Mouse (Mus musculus): ENCODE measurements around the gene Ece2. TPM values are rescaled to one million over a fixed set of nuclear protein-coding genes. Genes with fewer than 3 reads are reported as not detected.

The Ece2 gene
- polyA plus RNA-seq (2016; fragmentation: Nextera tagmentation; extraction: Ambion mirVana) = 6.9 and 8.0 TPM in 2 replicates

GRCm38 (mm10) chr16:20629731-20630634 is at the start of gene Ece2:
Gene Ece2 (plus strand): TSS chr16:20629828.
- peak within 1 kb of the TSS; percentile 80 for H3K9ac ChIP-seq
- peak; percentile 70 for ATAC-seq (ENCODE audit: low FRiP score, low read depth)
- WGBS = 8% methylated on average over 51 of the region's 54 CpGs

GRCm38 (mm10) chr16:20589366-20589938 is 40.2 kb upstream of the Ece2 start, which contains the start of gene Vwa5b2:
Gene Vwa5b2 (plus strand): TSS chr16:20589471.
- Histone ChIP-seq H3K27ac (no peak within 1 kb of the TSS), H3K36me3 (no peaks in the 10 kb centered on the region), H3K4me2 (replicated peaks) (peak within 1 kb of the TSS; percentile 92), H3K4me1 (peaks cover 21% of the 10 kb centered on the region), H3K9ac (peak within 1 kb of the TSS; percentile 59), H3K4me3 (peak within 1 kb of the TSS; percentile 49), H3K27me3 (replicated peaks) (peaks cover 58% of the 10 kb centered on the region), H3K9me3 (no peaks in the 10 kb centered on the region)
- under 1% methylated on average over 24 of the region's 24 CpGs for WGBS
- ATAC-seq (ENCODE audit: low FRiP score, low read depth) = peak; percentile 74

More at GRCm38 (mm10) chr16:20629731-20630634, at the start of gene Ece2:
- Histone ChIP-seq H3K27ac (no peak within 1 kb of the TSS), H3K4me2 (replicated peaks) (peak within 1 kb of the TSS; percentile 96), H3K9me3 (no peaks in the 10 kb centered on the region), H3K4me1 (0 out of 2 replicates have a peak, but pooled peaks cover 2% of the 10 kb centered on the region), H3K36me3 (no peaks in the 10 kb centered on the region), H3K4me3 (peak within 1 kb of the TSS; percentile 54), H3K27me3 (replicated peaks) (no peaks in the 10 kb centered on the region)

GRCm38 (mm10) chr16:20589939-20590679 is 39.5 kb upstream of the Ece2 start:
- H3K4me1 ChIP-seq = peaks cover 21% of the 10 kb centered on the region
- peak; percentile 89 for ATAC-seq (ENCODE audit: low FRiP score, low read depth)
- peak overlapping the region; percentile 59 for H3K9ac ChIP-seq
- H3K27ac ChIP-seq = no peak overlapping the region
- under 1% methylated on average over 38 of the region's 39 CpGs for WGBS
- no peaks in the 10 kb centered on the region for H3K36me3 ChIP-seq
- H3K27me3 ChIP-seq (replicated peaks) = peaks cover 61% of the 10 kb centered on the region
- peak overlapping the region; percentile 92 for H3K4me2 ChIP-seq (replicated peaks)
- peak overlapping the region; percentile 49 for H3K4me3 ChIP-seq
- H3K9me3 ChIP-seq = no peaks in the 10 kb centered on the region

- peaks cover 63% of the 10 kb centered on the region for H3K27me3 ChIP-seq (replicated peaks)
- no peaks in the 10 kb centered on the region for H3K36me3 ChIP-seq
- H3K27ac ChIP-seq = no peak overlapping the region
- H3K9me3 ChIP-seq = no peaks in the 10 kb centered on the region
- peak overlapping the region; percentile 49 for H3K4me3 ChIP-seq
- whole genome bisulfite sequencing = 2% methylated on average over 17 of the region's 17 CpGs
- no peak; the same call in 1 of the 2 replicates for ATAC-seq (ENCODE audit: low FRiP score, low read depth)
- peak overlapping the region; percentile 92 for H3K4me2 ChIP-seq (replicated peaks)
- 0 out of 2 replicates have a peak overlapping the region, but pooled peaks have one; percentile 59 for H3K9ac ChIP-seq
- H3K4me1 ChIP-seq = peaks cover 21% of the 10 kb centered on the region
These were observed 39.0 kb upstream of the Ece2 start for GRCm38 (mm10) chr16:20590680-20591038.

GRCm38 (mm10) chr16:20591076-20591705 is 38.4 kb upstream of the Ece2 start:
- H3K4me2 ChIP-seq (replicated peaks) = peak overlapping the region; percentile 92
- ATAC-seq (ENCODE audit: low FRiP score, low read depth) = peak; percentile 19; the same call in 1 of the 2 replicates
- H3K9ac ChIP-seq = peak overlapping the region; percentile 59; the same call in 1 of the 2 replicates
- no peaks in the 10 kb centered on the region for H3K9me3 ChIP-seq
- WGBS = 4% methylated on average over 48 of the region's 48 CpGs
- H3K27me3 ChIP-seq (replicated peaks) = peaks cover 63% of the 10 kb centered on the region
- no peaks in the 10 kb centered on the region for H3K36me3 ChIP-seq
- peak overlapping the region; percentile 49 for H3K4me3 ChIP-seq
- peaks cover 21% of the 10 kb centered on the region for H3K4me1 ChIP-seq
- no peak overlapping the region for H3K27ac ChIP-seq

- Histone ChIP-seq H3K27ac (no peak overlapping the region), H3K4me2 (replicated peaks) (no peak overlapping the region), H3K9me3 (no peaks in the 10 kb centered on the region), H3K36me3 (no peaks in the 10 kb centered on the region), H3K4me3 (no peak overlapping the region), H3K9ac (no peak overlapping the region), H3K27me3 (replicated peaks) (peaks cover 46% of the 10 kb centered on the region), H3K4me1 (peaks cover 10% of the 10 kb centered on the region)
- WGBS = 88% methylated on average over 7 of the region's 7 CpGs
- no peak for ATAC-seq (ENCODE audit: low FRiP score, low read depth)
These were observed 34.5 kb upstream of the Ece2 start for GRCm38 (mm10) chr16:20595060-20595673.

- Histone ChIP-seq H3K9ac (no peak overlapping the region), H3K4me1 (peaks cover 4% of the 10 kb centered on the region), H3K4me3 (no peak overlapping the region), H3K36me3 (no peaks in the 10 kb centered on the region), H3K27ac (no peak overlapping the region), H3K27me3 (replicated peaks) (peaks cover 40% of the 10 kb centered on the region), H3K4me2 (replicated peaks) (no peak overlapping the region), H3K9me3 (no peaks in the 10 kb centered on the region)
- 88% methylated on average over 4 of the region's 4 CpGs for WGBS
- no peak for ATAC-seq (ENCODE audit: low FRiP score, low read depth)
These were observed 33.9 kb upstream of the Ece2 start for GRCm38 (mm10) chr16:20595737-20596136.

GRCm38 (mm10) chr16:20596687-20597441 is 32.8 kb upstream of the Ece2 start:
- ATAC-seq (ENCODE audit: low FRiP score, low read depth) = no peak
- H3K4me3 ChIP-seq = no peak overlapping the region

GRCm38 (mm10) chr16:20600511-20600910 is 29.1 kb upstream of the Ece2 start:
- Histone ChIP-seq H3K27me3 (replicated peaks) (no peaks in the 10 kb centered on the region), H3K36me3 (peaks cover 19% of the 10 kb centered on the region), H3K27ac (no peak overlapping the region), H3K4me2 (replicated peaks) (no peak overlapping the region), H3K9ac (no peak overlapping the region), H3K9me3 (no peaks in the 10 kb centered on the region), H3K4me1 (no peaks in the 10 kb centered on the region), H3K4me3 (no peak overlapping the region)
- ATAC-seq (ENCODE audit: low FRiP score, low read depth) = no peak
- WGBS = 78% methylated on average over 5 of the region's 5 CpGs

More at GRCm38 (mm10) chr16:20596687-20597441, 32.8 kb upstream of the Ece2 start:
- 76% methylated on average over 7 of the region's 7 CpGs for WGBS
- H3K9me3 ChIP-seq = no peaks in the 10 kb centered on the region
- no peaks in the 10 kb centered on the region for H3K4me1 ChIP-seq
- H3K9ac ChIP-seq = no peak overlapping the region
- H3K27ac ChIP-seq = no peak overlapping the region
- H3K36me3 ChIP-seq = no peaks in the 10 kb centered on the region
- H3K4me2 ChIP-seq (replicated peaks) = no peak overlapping the region
- H3K27me3 ChIP-seq (replicated peaks) = peaks cover 29% of the 10 kb centered on the region

GRCm38 (mm10) chr16:20604705-20605104 is 24.9 kb upstream of the Ece2 start:
- no peaks in the 10 kb centered on the region for H3K9me3 ChIP-seq
- H3K36me3 ChIP-seq = peaks cover 48% of the 10 kb centered on the region
- WGBS = 79% methylated on average over 9 of the region's 9 CpGs
- H3K4me3 ChIP-seq = no peak overlapping the region
- H3K4me1 ChIP-seq = peaks cover 7% of the 10 kb centered on the region; the same call in 1 of the 2 replicates
- H3K27ac ChIP-seq = no peak overlapping the region
- no peak overlapping the region for H3K4me2 ChIP-seq (replicated peaks)
- no peaks in the 10 kb centered on the region for H3K27me3 ChIP-seq (replicated peaks)
- ATAC-seq (ENCODE audit: low FRiP score, low read depth) = peak; percentile 61; the same call in 1 of the 2 replicates
- H3K9ac ChIP-seq = no peak overlapping the region
